11 mouse cellular contexts compared by ENCODE assay signal in the genomic region with DNA sequence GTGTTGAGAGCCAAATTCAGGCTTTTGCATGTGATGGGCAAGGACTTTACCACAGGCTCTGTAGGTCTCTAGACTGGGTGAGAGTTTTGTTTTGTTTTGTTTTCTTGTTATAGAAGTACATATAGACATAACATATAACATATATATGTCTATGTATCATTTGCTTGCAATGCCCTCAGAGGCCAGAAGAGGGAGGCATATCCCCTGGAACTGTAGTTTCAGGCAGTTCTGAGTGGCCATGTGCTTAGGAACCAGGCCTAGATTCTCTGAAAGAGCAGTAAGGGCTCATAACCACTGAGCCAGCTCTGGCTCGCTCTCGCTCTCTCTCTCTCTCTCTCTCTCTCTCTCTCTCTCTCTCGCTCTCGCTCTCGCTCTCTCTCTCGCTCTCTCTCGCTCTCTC. TPM values are rescaled to one million over a fixed set of nuclear protein-coding genes. Genes with fewer than 3 reads are reported as not detected.
DNase-seq lines count a peak whose midpoint lies in the region; ATAC-seq lines count a peak whose summit lies in the region.
"Had no signal": no experiment of that assay in that cellular context is flagged by ENCODE, and none has a peak within 500 bp of the region (broad histone marks: within the 10 kb centered on the region; RNA-seq: fewer than 3 reads in every experiment).

No protein-coding gene starts in this region.

- no peaks in the 10 kb centered on the region for H3K9me3 ChIP-seq in hindbrain, embryonic 10.5 days
- H3K9me3 ChIP-seq in hindbrain, embryonic 12.5 days (replicated peaks), result no peaks in the 10 kb centered on the region
- H3K9me3 ChIP-seq: embryonic facial prominence, embryonic 13.5 days; limb, embryonic 15.5 days; stomach, embryonic 15.5 days had no signal

- H3K4me1 ChIP-seq in hindbrain, embryonic 10.5 days (replicated peaks), result no peaks in the 10 kb centered on the region
- H3K4me1 ChIP-seq in hindbrain, embryonic 12.5 days, result no peaks in the 10 kb centered on the region
- H3K4me1 ChIP-seq: embryonic facial prominence, embryonic 13.5 days; limb, embryonic 15.5 days; stomach, embryonic 15.5 days had no signal

- no peak overlapping the region for H3K9ac ChIP-seq in hindbrain, embryonic 12.5 days
- H3K9ac ChIP-seq: embryonic facial prominence, embryonic 13.5 days; limb, embryonic 15.5 days; stomach, embryonic 15.5 days had no signal

- H3K27me3 ChIP-seq in hindbrain, embryonic 10.5 days (ENCODE audit: insufficient read depth, poor library complexity, severe bottlenecking), result no peaks in the 10 kb centered on the region
- no peaks in the 10 kb centered on the region for H3K27me3 ChIP-seq in hindbrain, embryonic 12.5 days
- H3K27me3 ChIP-seq: embryonic facial prominence, embryonic 13.5 days; limb, embryonic 15.5 days; stomach, embryonic 15.5 days had no signal

- no peak for ATAC-seq in hindbrain, embryonic 12.5 days (ENCODE audit: low FRiP score)

- 74% methylated on average over 7 of the region's 7 CpGs for WGBS in hindbrain, embryonic 10.5 days
- 66% methylated on average over 7 of the region's 7 CpGs for WGBS in hindbrain, embryonic 12.5 days

- peak; percentile 53 for DNase-seq in hindbrain, embryonic 10.5 days (ENCODE audit: low spot score)
- peak; percentile 78 for DNase-seq in A20 (ENCODE audit: low read depth, low spot score)
- DNase-seq in MN1 (ENCODE audit: low spot score), result peak; percentile 50
- peak; percentile 31 for DNase-seq in embryo, embryonic 11.5 days (ENCODE audit: low read depth, low spot score)
- peak; percentile 27 to 28 for DNase-seq in lung, adult 18-20 months
- peak; percentile 37 to 52 for DNase-seq in thymus, adult 18-20 months
- no peak for DNase-seq in layer of hippocampus, postnatal 14 days (ENCODE audit: low spot score in 2 of 2)

- no peak overlapping the region for H3K27ac ChIP-seq in hindbrain, embryonic 10.5 days
- H3K27ac ChIP-seq in hindbrain, embryonic 12.5 days, result no peak overlapping the region
- H3K27ac ChIP-seq: embryonic facial prominence, embryonic 13.5 days; limb, embryonic 15.5 days; stomach, embryonic 15.5 days had no signal

- H3K36me3 ChIP-seq in hindbrain, embryonic 10.5 days, result peaks cover 10% of the 10 kb centered on the region; the same call in 1 of the 2 replicates
- H3K36me3 ChIP-seq in hindbrain, embryonic 12.5 days, result no peaks in the 10 kb centered on the region

- no peak overlapping the region for H3K4me3 ChIP-seq in hindbrain, embryonic 10.5 days
- no peak overlapping the region for H3K4me3 ChIP-seq in hindbrain, embryonic 12.5 days
- H3K4me3 ChIP-seq: embryonic facial prominence, embryonic 13.5 days; limb, embryonic 15.5 days; stomach, embryonic 15.5 days had no signal

- H3K4me2 ChIP-seq in hindbrain, embryonic 12.5 days (replicated peaks), result no peak overlapping the region
- H3K4me2 ChIP-seq: embryonic facial prominence, embryonic 13.5 days; limb, embryonic 15.5 days; stomach, embryonic 15.5 days had no signal

RNA-seq across cellular contexts. Expression of a gene that starts 17.3 kb away (rescaled TPM):
- polyA plus RNA-seq in hindbrain, embryonic 10.5 days (2016; fragmentation: Nextera tagmentation; extraction: Ambion mirVana), result 9.9 and 12.3 TPM in 2 replicates
- polyA plus RNA-seq in hindbrain, embryonic 12.5 days (2016; fragmentation: Nextera tagmentation; extraction: Ambion mirVana), result 9.1 and 10.3 TPM in 2 replicates
- total RNA-seq in layer of hippocampus, postnatal 14 days (2021), result 1 to 10 TPM; 8.9 to 9.4 TPM

RNA-seq across cellular contexts. Expression of a gene that starts 17.3 kb away (rescaled TPM):
- polyA plus RNA-seq in hindbrain, embryonic 10.5 days (2016; fragmentation: Nextera tagmentation; extraction: Ambion mirVana), result 22.4 and 23.1 TPM in 2 replicates
- polyA plus RNA-seq in hindbrain, embryonic 12.5 days (2016; fragmentation: Nextera tagmentation; extraction: Ambion mirVana), result 26.0 and 27.9 TPM in 2 replicates
- 10 to 100 TPM; 25.2 to 27.6 TPM for total RNA-seq in layer of hippocampus, postnatal 14 days (2021)

RNA-seq across cellular contexts. Expression of a gene that starts 27.7 kb away (rescaled TPM):
- polyA plus RNA-seq in hindbrain, embryonic 10.5 days (2016; fragmentation: Nextera tagmentation; extraction: Ambion mirVana), result 42.3 and 52.1 TPM in 2 replicates
- polyA plus RNA-seq in hindbrain, embryonic 12.5 days (2016; fragmentation: Nextera tagmentation; extraction: Ambion mirVana), result 68.4 and 73.9 TPM in 2 replicates
- total RNA-seq in layer of hippocampus, postnatal 14 days (2021), result 10 to 100 TPM in 1 of 2 experiments, 1 to 10 TPM in 1; 7.9 to 10.3 TPM

Comparison
In these comparisons a context has a peak if more than half of its experiments do, and no peak if none do; other contexts are left out.
1. DNase-seq: peak in hindbrain, embryonic 10.5 days (single experiment), A20 (single experiment), MN1 (single experiment), embryo, embryonic 11.5 days (single experiment), lung, adult 18-20 months (2 of 2) and thymus, adult 18-20 months (2 of 2); none in layer of hippocampus, postnatal 14 days (0 of 2).